Mouse (Mus musculus): Measurements from ENCODE around the gene Pdap1. TPM values are rescaled to one million over a fixed set of nuclear protein-coding genes. Genes with fewer than 3 reads are reported as not detected.
"Not testable (repeated sequence)": the region's sequence is repeated elsewhere in the genome, so short reads cannot be mapped to it uniquely, and the experiment has no call there.

Gene Pdap1
- polyA plus RNA-seq, 1 experiment from 2014 or later: 34.0 TPM

DNA sequence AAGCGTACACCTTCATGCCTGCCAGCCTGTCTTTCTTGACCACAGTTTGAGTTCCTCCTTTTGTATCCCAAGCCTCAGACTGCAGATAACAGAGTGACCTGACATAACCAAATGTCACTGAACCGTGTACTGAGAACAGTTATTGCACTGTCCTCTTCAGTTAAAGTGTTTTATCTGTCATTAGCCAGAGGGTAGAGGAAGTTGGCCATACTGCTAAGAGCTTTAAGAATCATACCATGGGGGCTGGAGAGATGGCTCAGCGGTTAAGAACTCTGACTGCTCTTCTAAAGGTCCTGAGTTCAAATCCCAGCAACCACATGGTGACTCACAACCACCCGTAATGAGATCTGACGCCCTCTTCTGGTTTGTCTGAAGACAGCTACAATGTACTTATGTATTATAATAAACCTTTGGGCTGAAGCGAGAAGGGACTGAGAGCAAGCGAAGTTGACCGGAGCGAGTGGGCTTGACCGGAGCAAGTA lies 41.7 kb downstream of the Pdap1 start:
- peaks cover 79% of the 10 kb centered on the region for H3K36me3 ChIP-seq (replicated peaks; ENCODE audit: insufficient read depth, low read length)
- ATAC-seq: peak; percentile 43; the same call in 1 of the 2 replicates
- no peaks in the 10 kb centered on the region for H3K27me3 ChIP-seq (ENCODE audit: insufficient read depth, low read length)
- WGBS (ENCODE audit: insufficient replicate concordance): 73% methylated on average over 10 of the region's 10 CpGs
- TF ChIP-seq CTCF (IDR thresholded peaks at IDR 0.05; ENCODE audit: low read depth) (no peak), EP300 (IDR thresholded peaks at IDR 0.05; ENCODE audit: low read depth) (no peak)
- H3K4me1 ChIP-seq (ENCODE audit: insufficient read depth): no peaks in the 10 kb centered on the region
- H3K9ac ChIP-seq (replicated peaks): no peak overlapping the region
- H3K4me2 ChIP-seq (ENCODE audit: low read depth, low read length): no peak overlapping the region
- no peak overlapping the region for H3K4me3 ChIP-seq (ENCODE audit: low read depth, low read length)
- H3K9me3 ChIP-seq (ENCODE audit: low read length): no peaks in the 10 kb centered on the region
- no peak for DNase-seq
- H3K27ac ChIP-seq (ENCODE audit: low read depth): no peak overlapping the region

DNA sequence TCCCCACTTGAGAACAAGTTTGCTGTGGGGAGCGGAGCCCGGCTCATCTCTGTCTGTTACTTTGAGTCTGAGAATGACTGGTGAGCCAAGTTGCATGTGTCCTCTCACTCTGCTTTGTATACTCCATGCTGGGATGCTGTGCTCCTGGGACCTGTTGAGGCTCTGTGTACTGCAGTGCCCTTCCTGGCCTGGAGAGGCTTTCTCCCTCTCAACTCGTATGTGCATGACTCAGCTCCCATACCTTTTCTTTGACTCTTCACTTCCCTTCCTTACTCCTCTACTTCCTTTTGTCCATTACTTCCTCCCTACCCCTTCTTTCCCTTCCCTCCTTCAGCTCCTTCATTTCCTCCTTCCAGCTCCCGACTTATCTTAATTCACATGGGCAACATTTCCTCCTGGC lies 43.8 kb downstream of the Pdap1 start:
- Histone ChIP-seq H3K4me3 (ENCODE audit: low read depth, low read length) (no peak overlapping the region), H3K9me3 (ENCODE audit: low read length) (no peaks in the 10 kb centered on the region), H3K4me1 (ENCODE audit: insufficient read depth) (no peaks in the 10 kb centered on the region), H3K9ac (replicated peaks) (no peak overlapping the region), H3K27ac (ENCODE audit: low read depth) (no peak overlapping the region), H3K4me2 (ENCODE audit: low read depth, low read length) (no peak overlapping the region), H3K27me3 (ENCODE audit: insufficient read depth, low read length) (no peaks in the 10 kb centered on the region), H3K36me3 (replicated peaks; ENCODE audit: insufficient read depth, low read length) (peaks cover 84% of the 10 kb centered on the region)
- WGBS (ENCODE audit: insufficient replicate concordance): 73% methylated on average over 4 of the region's 4 CpGs
- ATAC-seq (no peak), DNase-seq (no peak)
- TF ChIP-seq CTCF (IDR thresholded peaks at IDR 0.05; ENCODE audit: low read depth) (no peak), EP300 (IDR thresholded peaks at IDR 0.05; ENCODE audit: low read depth) (no peak)

DNA sequence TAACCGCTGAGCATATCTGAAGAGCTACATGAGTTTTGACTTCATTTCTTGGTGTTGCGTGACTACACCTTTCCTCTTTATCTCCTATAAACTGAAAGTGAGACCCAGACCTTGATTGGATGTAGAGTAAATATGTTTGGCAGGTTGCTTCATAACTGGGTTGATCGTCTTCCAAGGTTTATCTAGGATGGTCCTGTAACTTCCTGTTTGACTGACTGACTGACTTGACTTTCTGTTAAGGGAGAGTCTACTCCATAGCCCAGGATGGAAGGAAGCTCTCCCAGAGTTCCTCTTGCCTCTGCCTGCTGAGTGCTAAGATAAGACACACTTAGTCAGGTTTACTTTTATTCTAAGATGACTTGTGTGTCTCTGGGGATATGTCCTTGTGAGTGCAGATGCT lies 50.2 kb downstream of the Pdap1 start:
- H3K36me3 ChIP-seq (replicated peaks; ENCODE audit: insufficient read depth, low read length): peaks cover 39% of the 10 kb centered on the region
- no peak for DNase-seq
- 53% methylated on average over 3 of the region's 3 CpGs for WGBS (ENCODE audit: insufficient replicate concordance)

DNA sequence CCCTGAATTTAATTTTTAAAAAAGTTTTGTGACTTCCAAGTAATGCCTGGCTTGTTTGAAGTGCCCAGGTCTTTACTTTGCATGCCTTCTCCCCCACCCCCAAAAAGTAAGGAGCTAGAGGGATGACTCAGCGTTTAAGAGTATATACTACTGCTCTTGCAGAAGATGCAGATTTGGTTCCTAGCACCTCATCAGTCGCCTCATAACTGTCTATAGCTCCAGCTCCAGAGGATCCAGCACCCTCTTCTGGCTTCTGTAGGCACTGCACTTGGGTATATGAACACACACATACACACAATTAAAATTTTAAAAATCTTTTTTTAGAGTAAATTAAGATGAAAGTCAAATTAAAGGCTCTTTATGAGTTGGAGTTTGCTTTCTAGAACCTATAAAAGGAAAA lies 51.9 kb downstream of the Pdap1 start:
- Histone ChIP-seq H3K27ac (ENCODE audit: low read depth) (no peak overlapping the region), H3K9ac (replicated peaks) (no peak overlapping the region), H3K9me3 (ENCODE audit: low read length) (no peaks in the 10 kb centered on the region), H3K4me2 (ENCODE audit: low read depth, low read length) (no peak overlapping the region), H3K4me1 (ENCODE audit: insufficient read depth) (peaks cover 17% of the 10 kb centered on the region), H3K27me3 (ENCODE audit: insufficient read depth, low read length) (no peaks in the 10 kb centered on the region), H3K36me3 (replicated peaks; ENCODE audit: insufficient read depth, low read length) (peaks cover 26% of the 10 kb centered on the region), H3K4me3 (ENCODE audit: low read depth, low read length) (no peak overlapping the region)
- DNase-seq (no peak), ATAC-seq (no peak)
- TF ChIP-seq CTCF (IDR thresholded peaks at IDR 0.05; ENCODE audit: low read depth) (0 out of 2 replicates have a peak, but pooled peaks have one; percentile 17), EP300 (IDR thresholded peaks at IDR 0.05; ENCODE audit: low read depth) (no peak)
- 88% methylated on average over 2 of the region's 2 CpGs for WGBS (ENCODE audit: insufficient replicate concordance)

More for the DNA sequence above, 50.2 kb downstream of the Pdap1 start:
- H3K4me2 ChIP-seq (ENCODE audit: low read depth, low read length): no peak overlapping the region
- H3K4me1 ChIP-seq (ENCODE audit: insufficient read depth): peaks cover 9% of the 10 kb centered on the region
- no peak overlapping the region for H3K9ac ChIP-seq (replicated peaks)
- no peak overlapping the region for H3K4me3 ChIP-seq (ENCODE audit: low read depth, low read length)
- TF ChIP-seq EP300 (IDR thresholded peaks at IDR 0.05; ENCODE audit: low read depth) (no peak), CTCF (IDR thresholded peaks at IDR 0.05; ENCODE audit: low read depth) (no peak)
- no peak for ATAC-seq
- no peaks in the 10 kb centered on the region for H3K27me3 ChIP-seq (ENCODE audit: insufficient read depth, low read length)
- H3K27ac ChIP-seq (ENCODE audit: low read depth): no peak overlapping the region
- H3K9me3 ChIP-seq (ENCODE audit: low read length): no peaks in the 10 kb centered on the region

DNA sequence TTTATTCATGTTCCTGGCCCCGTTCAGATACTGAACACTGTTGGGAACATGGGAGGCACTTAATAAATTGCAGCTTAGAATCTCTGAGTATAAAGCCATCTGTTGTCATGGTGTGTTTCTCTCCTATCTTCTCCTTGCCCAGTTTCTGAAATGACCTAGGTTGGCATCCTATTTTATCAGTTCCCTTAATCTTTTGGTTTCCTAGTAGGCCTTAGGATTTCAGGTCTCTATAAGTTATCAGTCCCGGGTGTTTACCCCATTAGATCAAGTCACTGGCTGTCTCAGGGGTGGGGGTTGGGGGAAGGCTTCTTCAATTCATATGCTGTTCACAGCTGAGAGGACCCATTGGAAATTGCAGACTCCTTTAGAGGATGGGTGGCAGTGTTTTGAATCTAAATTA lies 55.2 kb downstream of the Pdap1 start:
- 37% methylated on average over 2 of the region's 2 CpGs for WGBS (ENCODE audit: insufficient replicate concordance)
- Histone ChIP-seq H3K9ac (replicated peaks) (peak overlapping the region; percentile 96), H3K27me3 (ENCODE audit: insufficient read depth, low read length) (no peaks in the 10 kb centered on the region), H3K4me3 (ENCODE audit: low read depth, low read length) (peak overlapping the region; percentile 94), H3K4me2 (ENCODE audit: low read depth, low read length) (peak overlapping the region; percentile 93), H3K9me3 (ENCODE audit: low read length) (no peaks in the 10 kb centered on the region), H3K36me3 (replicated peaks; ENCODE audit: insufficient read depth, low read length) (peaks cover 9% of the 10 kb centered on the region; the same call in 1 of the 2 replicates), H3K27ac (ENCODE audit: low read depth) (peak overlapping the region; percentile 85; the same call in 1 of the 2 replicates), H3K4me1 (ENCODE audit: insufficient read depth) (peaks cover 15% of the 10 kb centered on the region)
- ATAC-seq (no peak), DNase-seq (no peak)
- TF ChIP-seq CTCF (IDR thresholded peaks at IDR 0.05; ENCODE audit: low read depth) (no peak), EP300 (IDR thresholded peaks at IDR 0.05; ENCODE audit: low read depth) (no peak)

DNA sequence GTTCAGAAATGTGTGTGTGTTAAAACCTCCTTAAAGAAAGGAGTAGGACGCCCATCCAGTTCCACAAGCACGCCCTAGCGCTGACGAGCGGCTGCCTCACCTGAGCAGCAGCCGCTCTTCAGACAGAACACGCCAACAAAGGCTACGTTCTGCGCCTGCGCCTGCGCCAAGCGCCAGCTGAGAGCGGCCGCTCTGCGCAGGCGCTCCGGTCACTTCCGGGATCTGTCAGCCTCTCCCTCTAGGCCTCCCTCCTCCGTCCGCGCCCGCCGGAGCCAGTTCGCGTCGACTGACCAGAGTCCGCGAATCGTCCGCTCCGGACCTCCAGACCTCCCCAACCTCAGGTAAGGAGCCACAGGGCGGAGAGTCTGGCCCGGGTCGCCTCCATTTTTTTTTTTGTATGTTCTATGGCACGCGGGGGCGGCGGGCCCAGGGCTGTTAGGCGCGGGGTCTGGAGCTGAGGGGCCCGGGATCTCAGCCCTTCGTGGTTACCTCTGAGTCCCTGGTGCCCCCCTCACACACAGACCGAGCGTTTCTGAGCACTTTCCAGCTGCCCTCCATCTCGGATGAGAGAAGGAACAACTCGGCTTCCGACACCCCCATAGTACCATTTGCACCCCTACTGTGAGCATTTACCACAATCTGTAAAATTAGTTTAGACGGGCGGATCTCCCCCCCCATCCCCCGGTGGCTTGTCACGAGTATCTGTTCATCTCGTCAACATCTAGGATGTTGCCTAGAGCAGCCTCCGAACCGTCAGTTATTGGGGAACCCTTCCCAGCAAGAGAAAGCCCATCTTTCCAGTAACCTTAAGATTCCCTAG lies 56.2 kb downstream of the Pdap1 start, which contains the start of the genes Arpc1a and Kpna7:
Gene Arpc1a, plus strand, starts transcription at position 199 of the 820 bp plus-strand sequence.
Gene Kpna7, minus strand, starts transcription at position 399 of the 820 bp plus-strand sequence.
- peak; percentile 96 for DNase-seq
- H3K36me3 ChIP-seq (replicated peaks; ENCODE audit: insufficient read depth, low read length): peaks cover 7% of the 10 kb centered on the region; the same call in 1 of the 2 replicates
- peak within 1 kb of the TSS; percentile 93 for H3K4me2 ChIP-seq (ENCODE audit: low read depth, low read length)
- peaks cover 11% of the 10 kb centered on the region for H3K4me1 ChIP-seq (ENCODE audit: insufficient read depth)
- WGBS (ENCODE audit: insufficient replicate concordance): 2% methylated on average over 52 of the region's 54 CpGs
- no peaks in the 10 kb centered on the region for H3K27me3 ChIP-seq (ENCODE audit: insufficient read depth, low read length)
- peak within 1 kb of the TSS; percentile 85 for H3K27ac ChIP-seq (ENCODE audit: low read depth)
- peak; percentile 97 for ATAC-seq
- peak within 1 kb of the TSS; percentile 96 for H3K9ac ChIP-seq (replicated peaks)
- H3K4me3 ChIP-seq (ENCODE audit: low read depth, low read length): peak within 1 kb of the TSS; percentile 94
- H3K9me3 ChIP-seq (ENCODE audit: low read length): no peaks in the 10 kb centered on the region
- TF ChIP-seq CTCF (IDR thresholded peaks at IDR 0.05; ENCODE audit: low read depth) (0 out of 2 replicates have a peak, but pooled peaks have one; percentile 3), EP300 (IDR thresholded peaks at IDR 0.05; ENCODE audit: low read depth) (no peak)

DNA sequence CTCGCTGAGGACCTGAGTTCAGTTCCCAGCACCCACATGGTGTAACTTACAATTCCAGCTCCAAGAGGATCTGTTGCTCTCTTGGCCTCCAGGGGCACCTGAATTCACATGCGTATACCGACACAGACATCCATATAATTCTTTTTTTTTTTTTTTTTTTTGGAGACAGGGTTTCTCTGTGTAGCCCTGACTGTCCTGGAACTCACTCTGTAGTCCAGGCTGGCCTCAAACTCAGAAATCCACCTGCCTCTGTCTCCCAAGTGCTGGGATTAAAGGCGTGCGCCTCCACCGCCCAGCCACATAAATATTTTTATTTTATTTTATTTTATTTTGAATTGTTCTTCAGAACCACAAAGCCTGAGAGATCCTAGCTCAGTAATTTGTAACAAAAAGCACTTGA lies 56.8 kb downstream of the Pdap1 start:
- peak overlapping the region; percentile 93 for H3K4me2 ChIP-seq (ENCODE audit: low read depth, low read length)
- H3K9ac ChIP-seq (replicated peaks); H3K9me3 ChIP-seq (ENCODE audit: low read length); ATAC-seq; DNase-seq; H3K36me3 ChIP-seq (replicated peaks; ENCODE audit: insufficient read depth, low read length); H3K27me3 ChIP-seq (ENCODE audit: insufficient read depth, low read length); H3K27ac ChIP-seq (ENCODE audit: low read depth): not testable (repeated sequence)
- WGBS (ENCODE audit: insufficient replicate concordance): 48% methylated on average over 6 of the region's 6 CpGs
- H3K4me1 ChIP-seq (ENCODE audit: insufficient read depth): peaks cover 11% of the 10 kb centered on the region
- H3K4me3 ChIP-seq (ENCODE audit: low read depth, low read length): peak overlapping the region; percentile 94
